Mouse (Mus musculus) cerebellum, adult 8-10 months (tissue): ENCODE results near the gene Trp53i13.

Source experiments
- DNase-seq: peaks from one replicate; pipeline ENCODE4 v3.0.0; 2022

Gene Trp53i13

GRCm38 (mm10) chr11:77491502-77492291, 24.1 kb downstream of the Trp53i13 start:
- DNase-seq: peak; percentile 57

- peak; percentile 85 for DNase-seq
Measured at GRCm38 (mm10) chr11:77491123-77491501, 24.7 kb downstream of the Trp53i13 start.

GRCm38 (mm10) chr11:77490451-77490850, 25.3 kb downstream of the Trp53i13 start:
- DNase-seq: no peak

- peak; percentile 84 for DNase-seq
Measured at GRCm38 (mm10) chr11:77489591-77490235, 26.1 kb downstream of the Trp53i13 start, which contains the start of gene Ankrd13b. Ankrd13b (minus strand) TSS chr11:77489678.

GRCm38 (mm10) chr11:77488771-77489581, 26.8 kb downstream of the Trp53i13 start:
- DNase-seq: peak; percentile 55

- DNase-seq: peak; percentile 60
Measured at GRCm38 (mm10) chr11:77486798-77487197, 29.0 kb downstream of the Trp53i13 start.

GRCm38 (mm10) chr11:77485229-77485628, 30.6 kb downstream of the Trp53i13 start:
- no peak for DNase-seq

GRCm38 (mm10) chr11:77483510-77484255, 32.1 kb downstream of the Trp53i13 start:
- DNase-seq: no peak

GRCm38 (mm10) chr11:77483043-77483442, 32.7 kb downstream of the Trp53i13 start:
- no peak for DNase-seq

- no peak for DNase-seq
Measured at GRCm38 (mm10) chr11:77476895-77477294, 38.9 kb downstream of the Trp53i13 start.

- DNase-seq: no peak
Measured at GRCm38 (mm10) chr11:77476216-77476615, 39.6 kb downstream of the Trp53i13 start.

GRCm38 (mm10) chr11:77472775-77473174, 43.0 kb downstream of the Trp53i13 start:
- no peak for DNase-seq

GRCm38 (mm10) chr11:77471407-77471806, 44.4 kb downstream of the Trp53i13 start:
- DNase-seq: no peak

- DNase-seq: no peak
Measured at GRCm38 (mm10) chr11:77468397-77468796, 47.4 kb downstream of the Trp53i13 start.

- DNase-seq: peak; percentile 81
Measured at GRCm38 (mm10) chr11:77467784-77468183, 48.0 kb downstream of the Trp53i13 start.

- DNase-seq: no peak
Measured at GRCm38 (mm10) chr11:77467157-77467556, 48.6 kb downstream of the Trp53i13 start.

GRCm38 (mm10) chr11:77466544-77466943, 49.2 kb downstream of the Trp53i13 start:
- no peak for DNase-seq

GRCm38 (mm10) chr11:77465111-77465510, 50.7 kb downstream of the Trp53i13 start:
- no peak for DNase-seq

GRCm38 (mm10) chr11:77464684-77465083, 51.1 kb downstream of the Trp53i13 start:
- DNase-seq: no peak

GRCm38 (mm10) chr11:77463786-77464185, 52.0 kb downstream of the Trp53i13 start:
- no peak for DNase-seq

GRCm38 (mm10) chr11:77463101-77463445, 52.7 kb downstream of the Trp53i13 start:
- no peak for DNase-seq

- no peak for DNase-seq
Measured at GRCm38 (mm10) chr11:77462283-77463100, 53.3 kb downstream of the Trp53i13 start, which contains the start of gene Coro6. Coro6 (plus strand) TSS chr11:77462411.
